Comparison of ENCODE assay signal across 9 mouse cellular contexts in genomic region chr3:60601686-60602085, GRCm38 (mm10).
A peak's percentile ranks its signal among the peaks of the same experiment; 100 is the strongest.
DNase-seq lines count a peak whose midpoint lies in the region; ATAC-seq and TF ChIP-seq lines count a peak whose summit lies in the region.
"Had no signal": no experiment of that assay in that cellular context is flagged by ENCODE, and none has a peak within 500 bp of the region (broad histone marks: within the 10 kb centered on the region; RNA-seq: fewer than 3 reads in every experiment).

No protein-coding gene starts in this region.

- H3K4me1 ChIP-seq in bone marrow, adult 2 months (ENCODE audit: control insufficient read depth, insufficient read depth, low read length), result peaks cover 1% of the 10 kb centered on the region; the same call in 1 of the 2 replicates
- H3K4me1 ChIP-seq in embryonic fibroblast, embryonic 13.5 days (ENCODE audit: control insufficient read depth, insufficient read depth, low read length), result peaks cover 9% of the 10 kb centered on the region; the same call in 1 of the 2 replicates
- H3K4me1 ChIP-seq in lung, embryonic 14.5 days (ENCODE audit: insufficient read depth), result no peaks in the 10 kb centered on the region

- TF ChIP-seq CTCF in bone marrow, adult 2 months (IDR thresholded peaks at IDR 0.05; ENCODE audit: control insufficient read depth, insufficient read depth, low read length), result peak; percentile 71
- peak; percentile 61; the same call in 1 of the 2 replicates for TF ChIP-seq CTCF in embryonic fibroblast, embryonic 13.5 days (IDR thresholded peaks at IDR 0.05; ENCODE audit: borderline replicate concordance, insufficient read depth, low read length)
- peak; percentile 91 for TF ChIP-seq CTCF in lung, embryonic 14.5 days (IDR thresholded peaks at IDR 0.05; ENCODE audit: low read depth)

- H3K9me3 ChIP-seq in lung, embryonic 14.5 days (ENCODE audit: low read depth, low read length), result no peaks in the 10 kb centered on the region
- H3K9me3 ChIP-seq: embryonic facial prominence, embryonic 13.5 days had no signal

- no peak overlapping the region for H3K27ac ChIP-seq in bone marrow, adult 2 months (ENCODE audit: control insufficient read depth, insufficient read depth, low read depth, low read length, poor library complexity)
- H3K27ac ChIP-seq in embryonic fibroblast, embryonic 13.5 days (ENCODE audit: insufficient read depth, low read length), result no peak overlapping the region
- H3K27ac ChIP-seq in lung, embryonic 14.5 days (ENCODE audit: low read depth), result no peak overlapping the region
- H3K27ac ChIP-seq: embryonic facial prominence, embryonic 13.5 days had no signal

- no peak overlapping the region for H3K9ac ChIP-seq in lung, embryonic 14.5 days
- H3K9ac ChIP-seq: embryonic facial prominence, embryonic 13.5 days had no signal

- H3K4me2 ChIP-seq in lung, embryonic 14.5 days, result no peak overlapping the region
- H3K4me2 ChIP-seq: embryonic facial prominence, embryonic 13.5 days had no signal

- peak; percentile 80 for DNase-seq in CD4-positive, CD25-positive, alpha-beta regulatory T cell, adult 2 months (ENCODE audit: low read depth, low spot score)
- DNase-seq in heart, postnatal 10 days, result peak; percentile 73 to 81
- DNase-seq in kidney, postnatal 25 days, result peak; percentile 80 to 91
- DNase-seq in lung, embryonic 14.5 days, result peak; percentile 89
- DNase-seq in ovary, postnatal 14 days (ENCODE audit: low spot score), result peak; percentile 55
- DNase-seq in thymus, postnatal 36 days, result peak; percentile 56 to 66

- H3K36me3 ChIP-seq in lung, embryonic 14.5 days (ENCODE audit: insufficient read depth), result peaks cover 25% of the 10 kb centered on the region; the same call in 1 of the 2 replicates

- intact Hi-C loops in heart, postnatal 10 days (cut with DNase I), result loop anchor here (5.0 kb wide), 1 partner anchor 99 kb away; no protein-coding TSS in a partner anchor

- WGBS in bone marrow, adult 2 months, result 13% methylated on average over 4 of the region's 4 CpGs
- 22% methylated on average over 4 of the region's 4 CpGs for WGBS in lung, embryonic 14.5 days

- ATAC-seq in lung, embryonic 14.5 days (ENCODE audit: insufficient read depth), result peak; percentile 51; the same call in 1 of the 2 replicates

- no peak overlapping the region for H3K4me3 ChIP-seq in bone marrow, adult 2 months (replicated peaks; ENCODE audit: control insufficient read depth, low read depth, low read length)
- H3K4me3 ChIP-seq in embryonic fibroblast, embryonic 13.5 days (ENCODE audit: insufficient read depth, low read length), result no peak overlapping the region
- H3K4me3 ChIP-seq in lung, embryonic 14.5 days (ENCODE audit: low read depth, low read length), result no peak overlapping the region
- H3K4me3 ChIP-seq: embryonic facial prominence, embryonic 13.5 days had no signal

- H3K27me3 ChIP-seq in lung, embryonic 14.5 days (ENCODE audit: insufficient read depth, low read length), result no peaks in the 10 kb centered on the region
- H3K27me3 ChIP-seq: embryonic facial prominence, embryonic 13.5 days had no signal

- TF ChIP-seq POLR2A in bone marrow, adult 2 months (IDR thresholded peaks at IDR 0.05; ENCODE audit: borderline replicate concordance, control insufficient read depth, low read depth, low read length), result no peak
- TF ChIP-seq POLR2A in embryonic fibroblast, embryonic 13.5 days (IDR thresholded peaks at IDR 0.05; ENCODE audit: low read depth, low read length), result no peak
